Mouse (Mus musculus): ENCODE results near the gene Ndufb2. TPM values are rescaled to one million over a fixed set of nuclear protein-coding genes. Genes with fewer than 3 reads are reported as not detected.

The Ndufb2 gene
- polyA plus RNA-seq, 1 experiment from 2014 or later, result 499 TPM

- no peaks in the 10 kb centered on the region for H3K27me3 ChIP-seq
- no peak overlapping the region for H3K4me3 ChIP-seq
- no peak overlapping the region for H3K4me2 ChIP-seq
- H3K27ac ChIP-seq (replicated peaks), result peak overlapping the region; percentile 10; the same call in 1 of the 2 replicates
- ATAC-seq (ENCODE audit: low FRiP score, low read depth), result no peak
- 41% methylated on average over 6 of the region's 6 CpGs for WGBS
- no peaks in the 10 kb centered on the region for H3K36me3 ChIP-seq
- no peak overlapping the region for H3K9ac ChIP-seq
- no peaks in the 10 kb centered on the region for H3K9me3 ChIP-seq
- peaks cover 49% of the 10 kb centered on the region for H3K4me1 ChIP-seq (replicated peaks)
These were observed 33.0 kb upstream of the Ndufb2 start for GRCm38 (mm10) chr6:39559276-39559939.

- no peaks in the 10 kb centered on the region for H3K9me3 ChIP-seq
- WGBS, result 18% methylated on average over 23 of the region's 23 CpGs
These were observed 30.0 kb upstream of the Ndufb2 start for GRCm38 (mm10) chr6:39562166-39563015.

GRCm38 (mm10) chr6:39567528-39567927, 24.8 kb upstream of the Ndufb2 start:
- H3K27me3 ChIP-seq, result no peaks in the 10 kb centered on the region
- H3K4me1 ChIP-seq (replicated peaks), result no peaks in the 10 kb centered on the region
- H3K4me3 ChIP-seq, result no peak overlapping the region
- 16% methylated on average over 5 of the region's 5 CpGs for WGBS
- no peak for ATAC-seq (ENCODE audit: low FRiP score, low read depth)
- no peak overlapping the region for H3K27ac ChIP-seq (replicated peaks)
- no peaks in the 10 kb centered on the region for H3K9me3 ChIP-seq
- no peaks in the 10 kb centered on the region for H3K36me3 ChIP-seq
- no peak overlapping the region for H3K4me2 ChIP-seq
- no peak overlapping the region for H3K9ac ChIP-seq

More at GRCm38 (mm10) chr6:39562166-39563015, 30.0 kb upstream of the Ndufb2 start:
- Histone ChIP-seq H3K9ac (no peak overlapping the region), H3K36me3 (no peaks in the 10 kb centered on the region), H3K27ac (replicated peaks) (no peak overlapping the region), H3K4me3 (no peak overlapping the region), H3K4me2 (peak overlapping the region; percentile 40), H3K27me3 (no peaks in the 10 kb centered on the region), H3K4me1 (replicated peaks) (peaks cover 24% of the 10 kb centered on the region)
- peak; percentile 33; the same call in 1 of the 2 replicates for ATAC-seq (ENCODE audit: low FRiP score, low read depth)

GRCm38 (mm10) chr6:39570426-39570825, 21.9 kb upstream of the Ndufb2 start:
- H3K4me1 ChIP-seq (replicated peaks), result peaks cover 16% of the 10 kb centered on the region
- H3K4me2 ChIP-seq, result no peak overlapping the region
- H3K27me3 ChIP-seq, result no peaks in the 10 kb centered on the region
- no peak overlapping the region for H3K4me3 ChIP-seq
- no peak overlapping the region for H3K9ac ChIP-seq
- H3K27ac ChIP-seq (replicated peaks), result no peak overlapping the region
- no peaks in the 10 kb centered on the region for H3K9me3 ChIP-seq
- WGBS, result 76% methylated on average over 3 of the region's 3 CpGs
- no peaks in the 10 kb centered on the region for H3K36me3 ChIP-seq
- ATAC-seq (ENCODE audit: low FRiP score, low read depth), result no peak

- WGBS, result under 1% methylated on average over 49 of the region's 49 CpGs
- H3K4me1 ChIP-seq (replicated peaks), result peaks cover 17% of the 10 kb centered on the region
These were observed 18.4 kb upstream of the Ndufb2 start, which contains the start of gene Adck2 for GRCm38 (mm10) chr6:39573791-39574554. Gene Adck2, plus strand, starts transcription at chr6:39573873.

GRCm38 (mm10) chr6:39574555-39574869, 17.9 kb upstream of the Ndufb2 start:
- no peak; the same call in 1 of the 2 replicates for ATAC-seq (ENCODE audit: low FRiP score, low read depth)
- Histone ChIP-seq H3K27ac (replicated peaks) (peak overlapping the region; percentile 96), H3K9me3 (no peaks in the 10 kb centered on the region), H3K36me3 (peaks cover 30% of the 10 kb centered on the region), H3K27me3 (no peaks in the 10 kb centered on the region), H3K9ac (peak overlapping the region; percentile 89), H3K4me2 (peak overlapping the region; percentile 77), H3K4me1 (replicated peaks) (peaks cover 17% of the 10 kb centered on the region), H3K4me3 (peak overlapping the region; percentile 81)
- WGBS, result 18% methylated on average over 10 of the region's 10 CpGs

More at GRCm38 (mm10) chr6:39573791-39574554, 18.4 kb upstream of the Ndufb2 start, which contains the start of gene Adck2:
- Histone ChIP-seq H3K4me3 (peak within 1 kb of the TSS; percentile 81), H3K36me3 (peaks cover 26% of the 10 kb centered on the region), H3K4me2 (peak within 1 kb of the TSS; percentile 77), H3K27ac (replicated peaks) (peak within 1 kb of the TSS; percentile 96), H3K9me3 (no peaks in the 10 kb centered on the region), H3K27me3 (no peaks in the 10 kb centered on the region), H3K9ac (peak within 1 kb of the TSS; percentile 89)
- peak; percentile 96 for ATAC-seq (ENCODE audit: low FRiP score, low read depth)

- Histone ChIP-seq H3K9me3 (no peaks in the 10 kb centered on the region), H3K27me3 (no peaks in the 10 kb centered on the region), H3K9ac (peak overlapping the region; percentile 89), H3K36me3 (peaks cover 35% of the 10 kb centered on the region), H3K4me2 (peak overlapping the region; percentile 77), H3K4me1 (replicated peaks) (peaks cover 17% of the 10 kb centered on the region), H3K4me3 (peak overlapping the region; percentile 81), H3K27ac (replicated peaks) (peak overlapping the region; percentile 96)
- no peak for ATAC-seq (ENCODE audit: low FRiP score, low read depth)
- WGBS, result 72% methylated on average over 7 of the region's 7 CpGs
These were observed 17.4 kb upstream of the Ndufb2 start for GRCm38 (mm10) chr6:39574951-39575350.

- 93% methylated on average over 7 of the region's 7 CpGs for WGBS
- ATAC-seq (ENCODE audit: low FRiP score, low read depth), result no peak
- peaks cover 9% of the 10 kb centered on the region for H3K4me1 ChIP-seq (replicated peaks)
- H3K36me3 ChIP-seq, result peaks cover 58% of the 10 kb centered on the region
- no peak overlapping the region for H3K9ac ChIP-seq
- no peaks in the 10 kb centered on the region for H3K9me3 ChIP-seq
- no peak overlapping the region for H3K4me3 ChIP-seq
- H3K27me3 ChIP-seq, result no peaks in the 10 kb centered on the region
- H3K4me2 ChIP-seq, result no peak overlapping the region
- no peak overlapping the region for H3K27ac ChIP-seq (replicated peaks)
These were observed 12.8 kb upstream of the Ndufb2 start for GRCm38 (mm10) chr6:39579552-39579951.

- no peak for ATAC-seq (ENCODE audit: low FRiP score, low read depth)
These were observed 11.8 kb upstream of the Ndufb2 start for GRCm38 (mm10) chr6:39580558-39580957.

GRCm38 (mm10) chr6:39581087-39581784, 11.1 kb upstream of the Ndufb2 start:
- Histone ChIP-seq H3K4me2 (no peak overlapping the region), H3K27me3 (no peaks in the 10 kb centered on the region), H3K36me3 (peaks cover 70% of the 10 kb centered on the region), H3K4me3 (no peak overlapping the region), H3K4me1 (replicated peaks) (no peaks in the 10 kb centered on the region), H3K9ac (no peak overlapping the region), H3K9me3 (no peaks in the 10 kb centered on the region), H3K27ac (replicated peaks) (no peak overlapping the region)
- WGBS, result 81% methylated on average over 7 of the region's 7 CpGs
- ATAC-seq (ENCODE audit: low FRiP score, low read depth), result no peak

More at GRCm38 (mm10) chr6:39580558-39580957, 11.8 kb upstream of the Ndufb2 start:
- Histone ChIP-seq H3K4me3 (no peak overlapping the region), H3K36me3 (peaks cover 64% of the 10 kb centered on the region), H3K27me3 (no peaks in the 10 kb centered on the region), H3K9me3 (no peaks in the 10 kb centered on the region), H3K27ac (replicated peaks) (no peak overlapping the region), H3K4me2 (no peak overlapping the region), H3K4me1 (replicated peaks) (no peaks in the 10 kb centered on the region), H3K9ac (no peak overlapping the region)
- 82% methylated on average over 2 of the region's 2 CpGs for WGBS

- no peak within 1 kb of the TSS for H3K4me3 ChIP-seq
- no peak within 1 kb of the TSS for H3K4me2 ChIP-seq
- no peaks in the 10 kb centered on the region for H3K27me3 ChIP-seq
- H3K36me3 ChIP-seq, result peaks cover 59% of the 10 kb centered on the region
- no peaks in the 10 kb centered on the region for H3K4me1 ChIP-seq (replicated peaks)
- no peak within 1 kb of the TSS for H3K27ac ChIP-seq (replicated peaks)
- no peak for ATAC-seq (ENCODE audit: low FRiP score, low read depth)
- H3K9me3 ChIP-seq, result no peaks in the 10 kb centered on the region
- WGBS, result 88% methylated on average over 6 of the region's 6 CpGs
- H3K9ac ChIP-seq, result no peak within 1 kb of the TSS
These were observed 6.9 kb upstream of the Ndufb2 start, which contains the start of gene Gm42420 for GRCm38 (mm10) chr6:39585517-39585916. Gene Gm42420, plus strand, starts transcription at chr6:39585753.
